Mouse (Mus musculus): Measurements from ENCODE around the gene Nav3.
"Not testable (repeated sequence)": the region's sequence is repeated elsewhere in the genome, so short reads cannot be mapped to it uniquely, and the experiment has no call there.

The Nav3 gene

GRCm38 (mm10) chr10:110076575-110076974 lies 379.4 kb downstream of the Nav3 start:
- no peak for DNase-seq (ENCODE audit: low read depth, low spot score)

GRCm38 (mm10) chr10:110072355-110072754 lies 383.6 kb downstream of the Nav3 start:
- DNase-seq (ENCODE audit: low read depth, low spot score): no peak

GRCm38 (mm10) chr10:110061166-110061565 lies 394.8 kb downstream of the Nav3 start:
- DNase-seq (ENCODE audit: low read depth, low spot score): no peak

GRCm38 (mm10) chr10:110037547-110037946 lies 418.5 kb downstream of the Nav3 start:
- no peak for DNase-seq (ENCODE audit: low read depth, low spot score)

- no peak for DNase-seq (ENCODE audit: low read depth, low spot score)
Measured at GRCm38 (mm10) chr10:110034582-110035099, 421.4 kb downstream of the Nav3 start.

GRCm38 (mm10) chr10:110024897-110025296 lies 431.1 kb downstream of the Nav3 start:
- DNase-seq (ENCODE audit: low read depth, low spot score): not testable (repeated sequence)

- DNase-seq (ENCODE audit: low read depth, low spot score): no peak
Measured at GRCm38 (mm10) chr10:110022100-110022499, 433.9 kb downstream of the Nav3 start.

- no peak for DNase-seq (ENCODE audit: low read depth, low spot score)
Measured at GRCm38 (mm10) chr10:110019266-110019866, 436.6 kb downstream of the Nav3 start.

GRCm38 (mm10) chr10:110001328-110001727 lies 454.7 kb downstream of the Nav3 start:
- not testable (repeated sequence) for DNase-seq (ENCODE audit: low read depth, low spot score)

GRCm38 (mm10) chr10:110000755-110001247 lies 455.2 kb downstream of the Nav3 start:
- no peak for DNase-seq (ENCODE audit: low read depth, low spot score)

GRCm38 (mm10) chr10:109999904-110000303 lies 456.1 kb downstream of the Nav3 start:
- DNase-seq (ENCODE audit: low read depth, low spot score): no peak

- DNase-seq (ENCODE audit: low read depth, low spot score): no peak
Measured at GRCm38 (mm10) chr10:109994302-109994701, 461.7 kb downstream of the Nav3 start.

GRCm38 (mm10) chr10:109985824-109986485 lies 470.0 kb downstream of the Nav3 start:
- DNase-seq (ENCODE audit: low read depth, low spot score): no peak

GRCm38 (mm10) chr10:109976351-109976750 lies 479.7 kb downstream of the Nav3 start:
- no peak for DNase-seq (ENCODE audit: low read depth, low spot score)

- DNase-seq (ENCODE audit: low read depth, low spot score): no peak
Measured at GRCm38 (mm10) chr10:109974177-109974576, 481.8 kb downstream of the Nav3 start.

- no peak for DNase-seq (ENCODE audit: low read depth, low spot score)
Measured at GRCm38 (mm10) chr10:109973483-109973882, 482.5 kb downstream of the Nav3 start.

- DNase-seq (ENCODE audit: low read depth, low spot score): no peak
Measured at GRCm38 (mm10) chr10:109950296-109950695, 505.7 kb downstream of the Nav3 start.

- DNase-seq (ENCODE audit: low read depth, low spot score): no peak
Measured at GRCm38 (mm10) chr10:109929319-109929622, 526.7 kb downstream of the Nav3 start.

GRCm38 (mm10) chr10:109928547-109929318 lies 527.3 kb downstream of the Nav3 start:
- no peak for DNase-seq (ENCODE audit: low read depth, low spot score)

GRCm38 (mm10) chr10:109926149-109926548 lies 529.9 kb downstream of the Nav3 start:
- no peak for DNase-seq (ENCODE audit: low read depth, low spot score)

- no peak for DNase-seq (ENCODE audit: low read depth, low spot score)
Measured at GRCm38 (mm10) chr10:109924136-109924535, 531.9 kb downstream of the Nav3 start.

- no peak for DNase-seq (ENCODE audit: low read depth, low spot score)
Measured at GRCm38 (mm10) chr10:109921368-109921767, 534.6 kb downstream of the Nav3 start.

Data from c-Kit-negative CD71-positive TER-119-positive erythroid progenitor cells, embryonic 14.5 days (primary cell).